Mouse (Mus musculus): Measurements from ENCODE around the gene Tmem44.

Gene Tmem44

DNA sequence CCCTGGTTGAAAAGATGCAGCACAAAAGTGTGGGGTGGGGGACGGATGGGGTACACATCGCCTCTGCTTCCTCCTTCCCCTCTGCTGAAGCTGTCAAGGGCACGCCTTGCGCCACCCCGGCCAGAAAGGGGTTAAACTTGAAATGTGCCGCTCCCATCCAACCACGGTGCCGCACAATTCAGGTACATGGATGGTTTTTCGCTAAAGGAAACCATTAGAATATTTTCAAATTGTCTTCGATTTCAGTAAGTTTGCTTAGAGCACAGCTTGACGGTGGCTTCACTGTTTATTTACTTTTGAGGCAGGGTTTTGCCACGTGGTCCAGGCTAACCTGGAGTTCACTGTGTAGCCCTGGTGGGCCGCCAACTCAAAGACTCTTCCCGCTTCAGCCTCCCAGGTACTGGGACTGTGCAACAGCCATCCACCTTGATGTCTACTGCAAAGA lies at the start of gene Tmem44:
Gene Tmem44, minus strand, starts transcription at position 95 of the 445 bp plus-strand sequence.
- DNase-seq, result no peak

DNA sequence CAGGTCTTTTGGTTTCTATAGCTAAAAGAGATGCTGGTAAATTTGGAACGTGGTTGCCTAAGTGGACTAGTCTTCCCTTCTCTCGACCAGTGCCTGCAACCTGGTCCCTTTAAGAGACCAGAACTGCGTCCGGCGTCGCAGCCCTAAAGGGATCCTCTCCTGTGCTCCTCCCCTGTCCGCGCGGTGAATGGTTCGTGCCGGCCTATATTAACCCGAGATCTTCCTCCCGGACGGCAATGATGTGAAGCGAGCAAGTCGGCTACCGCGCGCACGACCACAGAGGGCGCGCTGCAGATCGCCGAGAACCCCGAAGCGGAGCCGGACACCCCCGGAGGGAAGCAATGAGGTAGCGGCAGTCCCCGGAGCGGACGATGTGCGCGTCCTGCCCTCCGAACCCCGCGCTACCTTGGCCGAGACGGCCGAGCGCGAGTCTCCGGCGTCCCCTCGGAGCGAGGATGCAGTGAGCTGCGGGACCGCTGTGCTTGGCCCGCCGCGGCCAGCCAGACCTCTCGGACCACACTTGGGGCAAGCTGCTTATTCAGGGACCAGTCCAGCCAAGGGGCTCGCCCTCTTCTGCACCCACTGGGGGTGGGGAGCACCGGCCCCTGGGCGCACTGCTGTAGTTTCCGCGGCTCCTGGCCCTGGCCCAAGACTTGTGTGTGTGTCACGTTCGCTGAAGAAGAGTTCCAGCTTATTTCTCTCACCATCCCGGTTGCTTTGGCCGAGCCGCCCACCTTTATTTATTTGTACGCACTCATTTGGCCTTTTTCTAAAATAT lies 49.0 kb upstream of the Tmem44 start, which contains the start of gene Fam43a:
Gene Fam43a, plus strand, starts transcription at position 233 of the 778 bp plus-strand sequence.
- DNase-seq, result peak; percentile 94

DNA sequence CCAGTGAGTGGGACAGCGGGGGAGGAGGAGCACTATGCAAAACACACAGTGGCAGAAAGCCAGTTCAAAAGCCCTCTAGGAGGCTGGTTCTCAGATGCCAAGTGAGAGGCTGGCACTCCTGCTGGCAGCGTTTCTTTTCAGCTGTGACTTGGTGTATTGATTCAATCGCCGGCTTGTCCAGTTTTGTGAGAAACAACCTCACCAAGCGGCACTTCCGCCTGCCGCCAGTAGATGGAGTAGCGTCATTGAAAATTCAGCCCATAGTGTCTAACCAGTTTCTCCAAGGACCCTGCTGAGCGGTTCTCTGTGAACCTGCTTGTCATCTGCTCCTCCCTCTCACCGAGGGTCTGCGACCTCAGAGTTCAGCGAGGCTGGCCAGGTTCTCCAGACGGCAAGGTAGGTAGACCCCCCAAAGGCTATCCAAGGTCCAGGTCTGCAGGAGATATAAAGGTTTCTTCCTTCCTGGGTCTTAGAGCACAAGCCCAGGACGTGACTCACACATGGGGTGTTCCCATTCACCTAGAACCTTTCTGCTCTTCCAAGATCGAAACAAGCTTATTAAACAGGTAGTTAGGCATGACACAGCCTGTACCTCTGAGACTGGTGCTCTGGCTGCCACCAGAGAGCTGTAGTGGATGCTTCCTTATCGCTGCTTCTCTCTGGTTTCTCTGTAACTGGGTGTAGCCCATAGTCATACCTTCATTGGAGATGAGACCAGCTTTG lies 46.5 kb upstream of the Tmem44 start:
- peak; percentile 91 for DNase-seq

DNA sequence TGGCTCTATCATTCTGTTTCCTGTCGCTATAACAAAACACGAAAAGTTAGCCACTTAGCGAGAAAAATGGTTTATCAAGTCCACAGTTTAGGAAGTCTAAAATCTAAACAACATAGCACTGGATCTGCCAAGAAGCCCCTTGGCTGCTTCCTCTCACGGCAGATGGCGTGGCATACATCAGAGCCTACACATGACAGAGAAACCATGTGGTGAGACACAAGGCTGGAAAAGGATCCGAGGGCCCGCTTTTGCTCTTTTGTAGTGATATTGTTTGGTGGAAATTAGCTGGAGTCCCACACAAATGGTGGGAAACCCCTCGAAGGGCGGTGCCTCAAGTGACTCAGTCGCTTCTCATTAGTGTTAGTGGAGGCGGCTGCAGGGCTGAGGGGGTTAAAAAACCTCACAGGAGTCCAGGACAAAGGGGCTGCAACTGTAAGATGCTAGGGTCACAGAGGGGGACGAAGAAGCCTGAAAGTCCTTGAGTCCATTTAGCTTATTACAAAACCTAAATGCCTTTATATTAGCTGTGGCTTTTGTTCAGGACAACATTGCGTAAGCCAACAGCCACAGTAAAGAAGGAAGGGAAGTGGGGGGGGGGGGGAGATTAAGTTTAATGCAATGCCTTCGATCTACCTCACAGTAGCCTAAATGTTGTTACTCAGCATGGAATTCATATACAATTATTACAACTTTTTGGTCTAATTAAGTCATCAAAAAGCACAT lies 45.4 kb upstream of the Tmem44 start:
- no peak for DNase-seq

DNA sequence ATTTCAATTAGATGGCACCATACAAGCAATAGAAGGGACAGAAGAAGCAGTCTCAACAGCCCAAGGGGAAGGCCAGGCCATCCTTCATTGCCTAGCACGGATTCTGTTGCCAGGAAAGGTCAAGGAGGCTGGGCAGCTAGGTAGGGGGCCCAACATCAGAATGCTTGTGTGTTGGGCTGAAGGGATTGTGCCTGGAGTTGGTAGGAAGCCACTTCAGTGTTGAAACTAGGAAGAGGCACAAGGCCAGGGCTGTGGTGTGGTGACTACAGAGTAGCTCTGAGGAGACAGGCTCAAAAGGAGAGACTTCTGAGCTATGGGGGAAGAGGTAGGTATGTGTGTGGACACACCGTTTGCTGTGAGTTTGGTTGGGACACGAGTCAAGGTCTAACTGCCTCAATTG lies 44.7 kb upstream of the Tmem44 start:
- DNase-seq, result no peak

DNA sequence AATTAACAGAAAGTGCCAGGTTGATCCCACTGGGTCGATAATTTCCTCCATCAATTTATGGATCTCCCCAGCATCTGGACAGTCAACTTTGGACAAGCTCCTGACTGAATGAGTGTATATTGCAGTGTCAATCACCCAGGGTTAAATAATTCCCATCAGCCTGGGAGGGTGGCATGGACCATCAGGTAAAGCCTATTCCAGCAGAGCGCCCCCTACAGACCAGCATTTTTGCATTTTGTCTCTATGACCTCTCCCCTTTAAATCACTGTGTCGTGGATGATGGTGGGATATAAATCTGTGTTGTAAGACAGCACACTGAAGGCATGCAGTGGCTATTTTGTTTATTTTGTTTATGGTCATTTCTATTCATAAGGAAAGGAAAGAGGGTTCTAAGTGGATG lies 41.3 kb upstream of the Tmem44 start:
- DNase-seq, result no peak

DNA sequence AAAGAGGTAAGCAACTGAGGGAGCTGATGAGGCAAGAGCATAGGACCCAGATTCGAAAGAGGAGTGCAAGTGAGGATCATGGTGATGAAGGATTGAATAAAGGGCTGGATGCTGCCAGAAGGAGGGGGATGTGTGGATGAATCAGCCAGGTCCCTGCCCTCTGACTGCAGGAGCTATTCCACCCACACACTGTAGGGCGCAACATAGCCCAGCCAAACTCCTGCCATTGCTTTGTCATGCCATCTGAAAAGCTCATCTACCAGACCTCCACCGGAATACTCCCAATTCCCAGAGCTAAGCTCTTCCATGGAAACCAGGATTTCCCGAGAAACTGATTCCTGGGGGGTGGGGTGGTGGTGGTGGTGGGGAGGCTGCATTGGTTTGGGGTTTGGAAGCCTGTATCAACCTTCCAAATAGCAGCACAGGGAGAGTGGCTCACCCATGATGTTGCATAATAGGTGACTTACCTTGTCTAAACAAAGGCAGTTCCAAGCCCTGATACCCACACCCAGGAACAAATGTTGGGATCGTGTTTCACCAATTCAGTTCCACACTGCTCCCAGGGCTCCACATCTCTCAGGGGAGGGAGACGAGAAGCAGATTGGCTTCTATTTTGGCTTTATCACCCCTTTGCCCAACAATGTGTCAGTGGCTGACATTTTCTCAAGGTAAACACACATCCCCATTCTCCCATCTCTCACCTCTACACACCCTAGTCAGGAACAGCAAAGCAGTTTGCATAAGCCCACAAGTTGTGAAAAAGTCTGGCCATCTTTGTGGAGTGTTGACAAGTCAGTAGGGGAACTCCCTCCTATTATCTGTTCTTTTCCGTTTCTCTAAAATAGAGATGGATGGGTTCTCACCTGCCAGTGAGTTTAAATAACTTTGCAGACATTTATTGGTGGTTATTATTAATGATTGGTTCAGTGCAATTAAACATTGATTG lies 39.9 kb upstream of the Tmem44 start:
- no peak for DNase-seq

DNA sequence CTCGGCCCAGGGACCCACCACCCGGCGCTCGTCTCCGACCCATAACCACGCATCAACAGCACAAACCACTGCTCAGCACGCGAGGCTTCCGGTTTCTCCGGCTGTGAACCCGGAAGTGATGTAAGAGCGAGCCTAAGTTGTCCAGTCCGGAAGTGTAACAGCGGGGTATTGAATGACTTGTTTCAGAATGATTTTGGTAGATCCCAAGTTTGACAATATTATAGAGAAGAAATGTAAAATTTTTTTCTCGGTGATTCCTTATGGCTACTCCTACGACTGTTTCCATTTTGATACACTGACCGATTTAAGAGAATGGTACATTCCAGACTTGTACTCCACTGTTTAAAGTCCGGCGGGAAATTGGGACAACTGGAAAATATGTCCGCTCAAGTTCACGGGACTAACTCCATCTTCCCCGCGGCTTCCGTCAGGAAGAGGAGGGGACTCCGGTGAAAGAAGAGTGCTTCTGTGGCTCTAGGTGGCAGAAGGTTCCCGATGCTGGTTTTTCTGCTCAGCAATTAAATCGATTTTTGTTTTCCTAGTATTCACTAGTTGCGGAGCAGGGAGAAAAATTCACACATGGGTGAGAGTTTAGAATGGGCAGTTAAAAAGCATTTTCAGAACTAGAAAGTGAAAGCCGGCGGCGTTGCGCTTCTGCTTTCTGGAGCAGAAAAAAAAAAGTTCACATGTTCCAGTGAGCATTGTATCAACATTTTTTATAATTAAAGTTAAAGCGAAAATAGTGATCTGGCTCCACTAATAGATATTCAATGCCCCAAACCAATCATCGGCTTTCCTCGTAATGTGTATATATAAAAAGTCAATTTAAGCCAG lies 37.1 kb upstream of the Tmem44 start, which contains the start of gene Lsg1:
Gene Lsg1, minus strand, starts transcription at position 99 of the 834 bp plus-strand sequence.
- peak; percentile 95 for DNase-seq

DNA sequence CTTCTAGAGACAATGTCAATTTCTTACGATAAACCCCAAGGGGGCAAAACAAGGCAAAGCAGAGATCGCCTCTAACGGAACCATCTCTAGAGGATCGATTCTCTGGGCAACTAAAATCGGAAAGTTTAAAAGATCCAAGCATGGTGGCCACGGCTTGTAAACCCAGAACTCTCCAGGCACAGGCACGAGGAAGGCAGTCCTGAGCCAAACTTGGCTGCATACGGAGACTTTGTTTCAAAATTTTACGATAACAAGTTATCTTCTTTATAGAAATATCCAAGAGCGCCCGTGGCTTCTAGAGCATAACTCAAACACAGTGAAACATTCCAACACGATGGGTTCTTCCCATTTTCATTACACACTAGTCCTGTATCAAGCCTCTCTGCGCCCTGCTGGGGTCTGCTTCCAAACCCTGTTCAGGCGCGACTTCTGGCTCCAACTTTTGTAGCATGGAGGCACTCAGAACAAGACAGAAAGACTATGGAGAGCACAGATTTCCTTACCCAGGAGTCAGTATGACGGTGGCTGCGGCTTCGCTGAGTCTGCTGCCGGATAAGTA lies 36.4 kb upstream of the Tmem44 start:
- no peak for DNase-seq

DNA sequence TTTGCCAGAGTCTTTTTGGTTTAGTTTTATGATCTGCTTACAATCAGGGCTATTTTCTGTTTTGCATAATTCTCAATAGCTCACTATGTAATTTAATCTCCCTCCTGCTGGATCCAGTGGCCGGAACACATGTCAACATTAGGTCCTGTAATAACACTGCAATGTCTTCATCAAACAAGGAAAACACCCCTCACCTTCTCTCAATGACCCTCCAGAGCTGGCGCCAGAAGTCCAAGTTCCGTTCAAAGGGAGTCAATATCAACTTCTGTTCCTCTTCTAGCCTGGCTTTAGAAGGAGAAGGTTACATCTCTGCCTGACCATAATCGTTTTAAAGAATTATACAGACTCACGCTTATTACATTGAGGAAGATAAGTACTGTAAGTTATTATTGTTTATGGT lies 30.1 kb upstream of the Tmem44 start:
- DNase-seq, result no peak

DNA sequence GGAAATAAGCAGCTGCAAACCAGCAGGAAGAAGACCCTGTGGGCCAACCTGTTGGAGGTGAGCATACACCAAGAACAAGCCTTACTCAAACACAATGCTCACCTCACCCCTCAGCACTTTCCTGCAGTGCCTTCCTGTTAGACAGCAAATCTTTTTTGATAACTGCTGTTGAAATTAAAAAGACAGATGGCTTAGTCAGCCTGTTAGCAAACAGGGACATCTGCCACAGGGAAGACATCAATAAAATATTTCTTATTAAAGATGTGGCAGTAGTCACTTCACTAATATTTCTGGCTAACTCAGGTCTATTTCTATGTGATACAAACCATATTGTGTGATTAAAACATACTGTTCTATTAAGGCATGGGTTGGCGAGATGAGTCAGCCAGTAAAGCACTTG lies 25.8 kb upstream of the Tmem44 start:
- no peak for DNase-seq

DNA sequence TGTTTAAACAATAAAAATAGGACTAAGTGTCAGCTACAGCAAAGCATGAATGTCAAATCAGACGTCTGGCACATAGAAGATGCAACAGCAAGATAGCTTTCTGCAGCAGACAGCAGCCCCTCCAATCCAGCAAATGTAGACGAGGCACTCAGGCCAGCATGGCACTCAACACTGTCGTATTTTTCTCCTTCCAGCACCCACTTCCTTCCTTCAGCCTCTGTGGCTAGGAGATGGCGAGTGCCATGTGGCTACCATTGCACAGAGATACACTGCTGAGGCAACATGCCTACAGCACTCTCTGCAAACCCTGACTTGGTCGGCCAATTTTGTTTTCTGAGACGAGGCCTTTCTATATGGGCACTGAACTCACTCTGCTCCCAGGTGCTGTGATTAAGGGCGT lies 25.2 kb upstream of the Tmem44 start:
- DNase-seq, result no peak

DNA sequence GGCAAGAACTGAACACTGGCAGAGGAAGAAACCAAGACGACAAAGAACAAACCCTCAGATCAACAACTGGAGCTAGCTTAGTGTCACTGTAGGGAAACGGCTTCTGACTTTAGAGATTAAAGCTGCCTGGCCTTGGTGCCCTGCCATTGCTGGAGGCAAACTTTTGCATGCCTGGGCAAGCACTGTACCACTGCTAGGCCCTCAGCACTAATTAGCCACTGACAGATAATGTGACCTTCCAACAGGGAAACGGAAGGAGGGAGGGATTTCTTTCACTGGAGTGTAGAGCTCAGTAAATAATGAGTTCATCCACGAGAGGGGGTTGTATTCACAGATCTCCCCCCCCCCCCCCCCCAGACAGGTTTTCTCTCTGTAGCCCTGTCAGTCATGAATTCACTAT lies 21.6 kb upstream of the Tmem44 start:
- DNase-seq, result no peak

DNA sequence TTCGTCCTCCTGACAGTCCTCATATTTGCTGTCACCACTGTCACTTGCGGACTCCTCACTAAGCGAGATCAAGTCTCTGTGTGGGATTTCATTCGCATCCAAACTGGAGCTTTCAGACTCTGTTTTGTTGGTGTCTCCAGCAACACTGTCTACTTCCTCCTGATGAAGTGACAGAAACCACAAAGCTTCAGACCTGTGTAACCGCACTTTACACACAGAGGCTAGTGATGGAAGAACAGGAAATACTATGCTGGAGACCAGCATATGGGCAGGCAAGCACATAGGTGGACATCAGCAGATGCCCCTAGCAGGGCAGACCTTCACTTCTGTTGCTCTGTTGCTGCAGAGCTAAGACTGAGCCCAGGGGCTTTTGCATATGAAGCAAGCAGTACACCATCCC lies 20.7 kb upstream of the Tmem44 start:
- DNase-seq, result no peak

DNA sequence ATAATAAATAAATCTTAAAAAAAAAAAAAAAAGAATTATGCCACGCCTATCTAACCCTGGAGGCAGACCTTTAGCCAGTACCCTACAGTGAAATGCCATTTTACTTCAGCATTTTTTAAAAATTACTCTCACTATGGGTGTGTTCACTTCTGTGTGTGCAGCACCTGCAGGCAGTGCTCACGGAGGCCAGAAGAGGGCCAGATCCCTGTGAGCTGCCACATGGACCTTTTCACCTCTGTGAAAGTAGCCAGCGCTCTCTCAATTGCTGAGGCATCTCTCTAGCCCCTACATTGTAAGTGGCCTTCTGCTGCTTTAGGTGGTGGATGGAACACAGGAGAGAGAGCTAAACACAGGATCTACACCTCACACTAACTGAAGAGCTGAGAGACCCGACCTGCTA lies 19.5 kb upstream of the Tmem44 start:
- no peak for DNase-seq

DNA sequence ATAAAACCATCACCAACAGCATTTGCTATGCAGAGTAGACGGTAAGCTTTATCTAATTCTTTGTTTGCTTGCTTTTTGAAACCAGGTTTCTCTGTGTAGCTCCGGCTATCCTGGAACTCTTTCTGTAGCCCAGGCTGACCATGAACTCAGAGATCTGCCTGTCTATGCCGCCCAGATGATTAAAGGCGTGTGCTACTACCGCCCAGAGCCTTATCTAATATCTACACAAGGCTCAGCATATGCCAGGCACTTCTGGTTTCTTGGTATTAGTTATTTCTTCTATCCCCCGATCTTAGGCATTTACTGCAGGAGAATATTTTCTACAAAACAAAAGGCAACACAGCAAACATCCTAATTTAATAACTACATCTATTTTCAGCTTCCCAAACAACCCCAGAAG lies 15.0 kb upstream of the Tmem44 start:
- no peak for DNase-seq

DNA sequence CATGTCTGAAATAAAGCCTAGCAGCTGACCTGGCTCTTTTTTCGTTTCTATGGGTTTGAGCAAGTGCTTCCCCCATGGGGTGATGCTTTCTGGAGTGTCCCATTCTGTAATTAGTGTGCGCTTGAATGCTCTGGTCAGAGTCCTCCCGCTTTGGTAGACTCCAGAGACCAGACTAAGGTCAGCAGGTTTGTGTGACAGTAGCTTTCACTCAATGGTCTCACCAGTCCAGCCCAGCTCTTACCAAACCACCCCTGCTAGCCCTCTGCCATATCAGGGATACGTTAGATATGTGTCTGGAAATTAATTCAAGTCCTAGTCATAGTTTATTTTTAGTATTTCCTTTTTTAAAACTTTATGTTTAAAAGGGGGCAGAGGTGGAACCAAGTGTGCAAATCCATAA lies 10.0 kb upstream of the Tmem44 start:
- no peak for DNase-seq

DNA sequence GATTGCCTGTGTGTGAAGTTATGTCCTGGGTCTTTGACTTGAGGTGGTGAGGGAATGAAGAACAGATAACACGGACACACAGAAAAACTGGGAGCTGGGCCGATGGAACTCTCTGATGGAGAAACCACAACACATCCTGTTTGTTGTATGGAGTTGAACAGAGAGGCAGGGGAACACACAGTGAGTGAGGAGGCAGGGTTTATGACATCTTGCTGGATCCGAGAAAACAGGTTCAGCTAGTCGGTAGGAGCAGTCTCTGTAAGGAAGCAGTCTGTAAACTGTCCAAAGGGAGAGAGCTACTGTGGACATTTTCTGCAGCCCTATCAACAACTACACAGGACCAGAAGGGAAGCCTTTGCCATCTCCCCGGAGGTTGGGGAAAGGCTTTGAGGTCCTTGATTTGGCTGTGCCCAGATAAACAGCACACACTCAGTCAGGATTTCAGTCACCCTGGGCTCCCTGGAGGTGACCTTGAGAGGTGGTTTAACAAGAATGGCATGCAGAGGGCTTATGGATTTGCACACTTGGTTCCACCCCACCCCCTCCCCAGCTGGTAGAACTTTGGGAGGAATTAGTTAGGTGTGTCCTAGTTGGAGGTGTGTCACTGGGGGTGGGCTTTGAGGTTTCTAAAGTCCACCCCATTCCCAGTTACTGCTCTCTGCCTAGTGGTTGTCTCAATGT lies 8.8 kb upstream of the Tmem44 start:
- DNase-seq, result no peak

DNA sequence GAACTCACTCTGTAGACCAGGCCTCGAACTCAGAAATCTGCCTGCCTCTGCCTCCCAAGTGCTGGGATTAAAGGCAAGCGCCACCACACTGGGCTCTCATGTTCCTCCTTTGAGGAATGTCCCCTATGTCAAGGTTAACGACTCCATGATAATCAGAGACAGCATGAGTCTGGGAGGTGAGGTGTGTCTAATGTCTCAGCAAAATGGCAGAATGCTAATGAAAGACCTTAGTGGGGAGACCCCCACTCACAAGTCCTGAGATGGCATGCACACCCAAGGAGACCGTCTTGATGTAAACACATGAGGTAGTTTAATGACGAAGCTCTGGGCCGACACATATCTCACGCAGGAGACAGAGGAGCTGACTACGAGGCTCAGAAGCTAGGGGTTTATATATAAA lies 3.5 kb upstream of the Tmem44 start:
- no peak for DNase-seq

DNA sequence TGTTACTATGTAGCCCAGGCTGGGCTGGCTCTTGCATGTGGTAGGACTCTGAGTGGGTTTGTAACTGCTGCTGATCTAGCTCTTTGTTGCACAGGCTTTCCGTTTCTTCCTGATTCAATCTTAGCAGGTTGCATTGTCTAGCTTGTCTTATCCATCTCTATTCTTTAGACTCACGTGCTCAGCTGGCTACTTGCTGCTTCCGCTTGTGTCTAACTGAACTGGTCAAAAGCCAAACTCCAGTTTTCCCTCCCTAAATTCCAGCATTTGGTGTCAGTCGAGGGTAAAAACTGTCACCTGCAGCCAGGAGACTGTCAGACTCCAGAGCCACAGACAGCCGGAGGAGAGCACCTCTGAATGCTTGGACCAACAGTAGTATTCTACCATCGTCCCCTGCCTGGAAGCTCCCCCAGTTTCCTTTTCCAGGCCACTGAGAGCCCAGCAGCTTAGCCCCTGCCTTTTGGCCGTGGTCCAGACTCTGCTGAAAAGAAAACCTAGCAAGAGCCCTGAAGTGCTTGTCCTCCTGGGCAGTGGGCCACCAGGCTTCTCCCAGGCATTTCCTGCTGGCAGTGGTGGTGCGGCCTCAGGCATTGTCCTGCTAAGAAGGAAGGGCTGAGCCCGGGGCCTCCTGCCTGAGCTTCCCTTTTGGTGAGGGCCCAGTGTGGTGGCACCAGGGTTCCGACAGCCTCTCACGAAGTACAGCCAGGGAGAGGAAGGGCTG lies 2.1 kb upstream of the Tmem44 start:
- peak; percentile 18 for DNase-seq
